Mouse (Mus musculus): ENCODE data around the gene 9930021J03Rik.
A peak's percentile ranks its signal among the peaks of the same experiment; 100 is the strongest.

The 9930021J03Rik gene

GRCm38 (mm10) chr19:29696309-29696708 lies 109.5 kb downstream of the 9930021J03Rik start:
- no peak for DNase-seq (ENCODE audit: low read depth, low spot score)

- DNase-seq (ENCODE audit: low read depth, low spot score) = no peak
These were observed 110.7 kb downstream of the 9930021J03Rik start for GRCm38 (mm10) chr19:29695071-29695470.

GRCm38 (mm10) chr19:29683844-29684540 lies 121.8 kb downstream of the 9930021J03Rik start:
- DNase-seq (ENCODE audit: low read depth, low spot score) = peak; percentile 54

- DNase-seq (ENCODE audit: low read depth, low spot score) = no peak
These were observed 125.3 kb downstream of the 9930021J03Rik start for GRCm38 (mm10) chr19:29680182-29681152.

- DNase-seq (ENCODE audit: low read depth, low spot score) = no peak
These were observed 127.5 kb downstream of the 9930021J03Rik start for GRCm38 (mm10) chr19:29678181-29678778.

GRCm38 (mm10) chr19:29676479-29677193 lies 129.2 kb downstream of the 9930021J03Rik start:
- DNase-seq (ENCODE audit: low read depth, low spot score) = no peak

- no peak for DNase-seq (ENCODE audit: low read depth, low spot score)
These were observed 130.2 kb downstream of the 9930021J03Rik start for GRCm38 (mm10) chr19:29675562-29676078.

- no peak for DNase-seq (ENCODE audit: low read depth, low spot score)
These were observed 130.8 kb downstream of the 9930021J03Rik start for GRCm38 (mm10) chr19:29674946-29675345.

- DNase-seq (ENCODE audit: low read depth, low spot score) = no peak
These were observed 133.1 kb downstream of the 9930021J03Rik start for GRCm38 (mm10) chr19:29672660-29673059.

- no peak for DNase-seq (ENCODE audit: low read depth, low spot score)
These were observed 134.6 kb downstream of the 9930021J03Rik start for GRCm38 (mm10) chr19:29671160-29671559.

- no peak for DNase-seq (ENCODE audit: low read depth, low spot score)
These were observed 135.5 kb downstream of the 9930021J03Rik start for GRCm38 (mm10) chr19:29670247-29670646.

GRCm38 (mm10) chr19:29668135-29668534 lies 137.7 kb downstream of the 9930021J03Rik start:
- DNase-seq (ENCODE audit: low read depth, low spot score) = no peak

GRCm38 (mm10) chr19:29666965-29667594 lies 138.7 kb downstream of the 9930021J03Rik start:
- DNase-seq (ENCODE audit: low read depth, low spot score) = no peak

GRCm38 (mm10) chr19:29666164-29666563 lies 139.6 kb downstream of the 9930021J03Rik start:
- DNase-seq (ENCODE audit: low read depth, low spot score) = no peak

GRCm38 (mm10) chr19:29664934-29665333 lies 140.9 kb downstream of the 9930021J03Rik start:
- no peak for DNase-seq (ENCODE audit: low read depth, low spot score)

Data from c-Kit-negative CD71-positive TER-119-positive erythroid progenitor cells, embryonic 14.5 days (primary cell).